Mouse (Mus musculus) gonadal fat pad, adult 2 months (tissue): ENCODE results near the gene Dnajb6. TPM values are rescaled to one million over a fixed set of nuclear protein-coding genes. Genes with fewer than 3 reads are reported as not detected.
A peak's percentile ranks its signal among the peaks of the same experiment; 100 is the strongest.
"Not testable (repeated sequence)": the region's sequence is repeated elsewhere in the genome, so short reads cannot be mapped to it uniquely, and the experiment has no call there.

ENCODE experiments used
- DNase-seq: peaks from one replicate; pipeline ENCODE4 v3.0.0-alpha.2; 2012; ENCODE audit warnings: low read depth
- polyA plus RNA-seq: library from polyadenylated mRNA; depleted of rRNA; stranded (reverse); fragments of >200 nt; gene quantifications from 2 replicates; pipeline ENCODE4 v1.2.3, GENCODE M21; 2012; rRNA removed

The Dnajb6 gene
- polyA plus RNA-seq: 21.2 and 40.0 TPM in 2 replicates

DNA sequence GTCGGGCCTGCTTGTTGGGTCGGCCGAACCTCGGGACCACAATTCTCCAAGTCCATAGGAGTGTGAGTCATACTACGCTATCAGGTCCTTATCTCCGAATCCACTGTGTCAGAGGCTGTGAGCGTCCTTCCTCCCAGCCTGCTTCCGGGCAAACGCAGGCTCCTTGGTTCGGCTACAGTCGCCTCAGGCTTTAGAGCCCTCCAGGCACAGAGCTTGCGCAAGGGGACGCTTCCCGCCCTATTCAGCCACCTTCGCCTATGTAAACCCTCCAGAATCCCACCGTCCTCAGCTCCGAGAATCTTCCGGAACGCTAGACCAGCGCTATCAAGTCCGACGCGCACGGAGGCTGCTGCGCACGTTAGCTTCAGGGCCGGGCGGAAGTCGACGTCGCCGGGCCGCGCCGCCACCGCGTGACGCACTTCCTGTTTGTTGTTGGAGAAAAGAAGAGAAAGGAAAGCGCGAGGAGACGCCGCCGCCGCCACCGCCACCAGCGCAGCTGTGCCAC is at the start of gene Dnajb6, which contains the start of gene Gm5129:
Gene Dnajb6, plus strand, starts transcription at position 132 of the 505 bp plus-strand sequence.
Gene Gm5129, minus strand, starts transcription at position 380 of the 505 bp plus-strand sequence.
- peak; percentile 51 for DNase-seq

DNA sequence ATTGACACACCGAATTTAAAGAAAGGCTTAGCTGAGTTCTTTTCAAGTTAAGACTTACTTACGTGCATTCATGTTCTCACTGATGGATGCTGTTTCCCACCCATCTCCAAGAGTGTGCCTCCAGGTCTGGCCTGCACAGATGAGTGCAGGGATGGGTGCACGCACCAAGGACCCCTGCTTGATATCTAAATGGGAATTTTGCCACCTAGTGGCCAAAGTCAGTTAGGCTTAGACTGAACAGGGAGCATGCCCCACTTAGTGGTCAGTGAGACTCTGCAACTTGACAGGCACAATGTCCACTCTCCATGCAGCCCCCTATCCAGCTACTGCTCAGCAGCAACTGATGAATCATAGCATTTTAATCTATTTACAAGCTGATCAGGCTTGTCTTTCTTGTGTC is 47.8 kb upstream of the Dnajb6 start:
- DNase-seq: no peak

DNA sequence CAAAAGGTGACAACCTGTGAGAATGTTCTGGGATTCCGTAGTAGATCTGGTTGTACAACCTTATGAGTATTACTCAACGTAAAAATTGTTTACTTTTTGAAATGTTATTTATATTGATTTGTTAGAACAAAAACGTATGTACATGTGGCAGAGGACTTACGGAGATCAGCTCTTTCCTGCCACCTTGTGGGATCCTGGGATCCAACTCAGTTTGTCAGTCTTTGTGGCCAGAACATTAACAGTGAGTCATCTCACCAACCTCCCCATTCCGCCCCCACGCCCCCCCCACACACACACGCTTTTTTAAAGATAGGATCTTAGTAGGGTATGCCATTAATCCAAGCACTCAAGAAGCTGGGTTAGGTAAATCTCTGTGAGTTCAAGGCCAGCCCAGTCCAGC is 47.1 kb upstream of the Dnajb6 start:
- no peak for DNase-seq

DNA sequence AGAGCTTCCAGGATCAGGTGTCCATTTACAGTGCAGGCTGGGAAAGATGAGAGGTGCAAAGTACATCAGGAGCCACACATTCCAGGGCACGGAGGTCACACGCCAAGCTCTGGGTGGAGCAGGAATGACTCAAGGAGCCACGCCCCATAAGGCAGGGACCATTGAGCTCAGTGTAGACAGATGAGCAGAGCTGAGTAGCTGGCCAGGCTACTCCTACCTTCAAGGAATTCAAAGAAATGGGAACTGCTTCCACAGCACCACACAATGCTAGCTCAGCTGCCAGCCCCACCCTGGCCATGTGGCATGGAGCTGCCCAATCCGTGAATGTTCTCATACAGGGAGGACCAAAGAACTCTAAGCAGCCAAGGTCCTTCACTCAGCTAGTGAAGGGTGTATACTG is 37.0 kb upstream of the Dnajb6 start:
- DNase-seq: no peak

DNA sequence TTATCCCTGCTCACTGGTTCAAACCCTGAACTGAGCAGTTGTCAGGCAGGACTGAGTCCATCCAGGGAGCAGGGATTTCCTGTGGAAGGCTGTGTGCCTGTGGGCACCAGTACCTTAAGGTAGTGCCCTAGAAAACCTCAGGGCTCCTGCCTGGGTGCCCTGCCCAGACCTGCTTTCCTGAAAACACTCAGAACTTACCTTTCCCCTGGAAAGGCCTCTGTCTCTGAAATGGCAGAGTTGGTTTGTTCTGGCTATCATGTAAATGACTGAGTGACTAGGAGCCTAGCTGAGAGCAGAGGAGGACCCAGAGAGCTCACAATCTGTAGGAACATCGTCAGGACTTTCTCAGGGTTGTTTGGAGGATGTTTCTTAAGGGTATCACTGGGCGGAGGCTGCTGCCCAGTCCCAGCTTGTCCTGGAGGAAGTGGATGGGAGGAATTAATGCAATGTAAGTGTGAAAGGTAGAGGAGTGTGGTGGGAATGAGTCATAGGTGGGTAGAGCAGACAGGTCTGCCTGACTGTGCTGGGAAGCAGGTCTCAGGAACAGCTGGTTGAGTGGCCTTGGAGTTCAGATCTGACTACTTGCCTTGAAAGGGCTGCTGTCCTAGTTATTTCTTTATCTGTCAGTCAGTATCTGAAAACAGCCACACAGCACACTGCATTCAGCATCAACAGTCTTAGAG is 35.8 kb upstream of the Dnajb6 start:
- DNase-seq: no peak

DNA sequence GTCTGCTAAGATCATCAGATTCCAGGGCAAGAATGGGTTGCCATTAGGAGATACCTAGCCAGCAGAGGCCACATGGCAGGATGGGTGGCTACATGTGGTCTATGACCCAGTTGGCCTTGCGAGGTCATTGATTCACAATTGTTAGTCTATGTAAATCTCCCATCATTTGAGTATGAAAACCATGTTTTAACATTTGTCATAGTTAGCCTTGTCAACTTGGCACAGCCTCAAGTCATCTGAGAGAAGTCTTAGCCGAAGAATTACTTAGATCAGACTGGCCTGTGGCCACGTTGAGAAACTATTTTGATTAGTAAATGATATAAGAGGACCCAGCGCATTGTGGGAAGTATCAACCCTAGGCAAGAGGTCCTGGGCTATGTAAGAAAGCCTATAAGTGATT is 28.2 kb upstream of the Dnajb6 start:
- no peak for DNase-seq

DNA sequence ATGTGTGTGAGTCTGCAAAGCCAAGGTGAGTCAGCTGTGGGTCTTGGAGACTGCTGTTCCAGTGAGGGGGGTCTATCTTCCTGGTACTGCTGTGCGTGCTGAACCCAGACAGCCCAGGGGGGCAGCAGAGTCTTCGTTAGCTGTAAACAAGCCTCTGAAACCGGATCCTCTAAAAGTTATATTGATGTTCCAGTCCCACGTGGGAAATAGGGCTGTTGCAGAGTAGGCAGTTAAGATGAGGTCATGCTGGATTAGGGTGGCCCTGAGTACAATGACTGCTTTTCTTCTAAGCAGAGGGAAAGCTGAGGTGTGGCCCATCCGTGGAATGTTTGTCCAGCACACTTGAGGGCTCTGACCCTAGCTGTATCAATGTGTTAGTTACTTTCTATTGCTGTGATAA is 27.2 kb upstream of the Dnajb6 start:
- DNase-seq: no peak

DNA sequence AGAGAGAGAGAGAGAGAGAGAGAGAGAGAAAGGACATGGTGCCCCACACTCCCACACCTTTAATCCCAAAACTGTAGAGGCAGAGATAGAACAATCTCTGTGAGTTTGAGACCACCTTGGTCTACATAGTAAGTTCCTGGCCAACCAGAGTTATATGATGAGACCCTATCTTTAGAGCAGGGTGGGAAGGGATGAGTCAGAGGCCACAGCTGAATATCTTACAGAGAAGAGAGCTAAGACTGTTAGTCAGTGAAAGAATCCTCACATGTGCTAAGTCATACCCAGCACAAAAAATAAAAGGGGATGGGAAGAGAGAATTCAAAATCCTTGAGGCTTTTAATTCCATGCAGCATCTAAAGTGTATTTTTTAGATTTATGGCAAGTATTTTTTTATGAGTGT is 23.9 kb upstream of the Dnajb6 start:
- DNase-seq: no peak

DNA sequence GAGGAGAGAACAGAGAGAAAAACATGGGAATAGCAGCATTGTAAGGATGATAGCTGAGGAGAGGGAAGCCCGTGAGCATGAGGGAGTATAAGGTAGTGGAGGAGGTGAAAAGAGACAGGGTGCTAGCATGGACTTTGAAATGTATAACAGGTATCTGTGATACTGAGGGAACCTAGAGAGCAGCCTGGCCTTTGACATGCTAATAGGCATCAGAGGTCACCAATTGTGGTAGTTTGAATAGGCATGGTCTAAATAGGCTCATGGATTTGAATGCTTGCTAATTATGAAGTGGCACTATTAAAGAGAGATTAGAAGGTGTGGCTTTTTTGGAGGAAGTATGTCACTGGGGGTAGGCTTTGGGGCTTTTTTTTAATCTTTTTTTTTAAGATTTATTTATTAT is 22.6 kb upstream of the Dnajb6 start:
- no peak for DNase-seq

DNA sequence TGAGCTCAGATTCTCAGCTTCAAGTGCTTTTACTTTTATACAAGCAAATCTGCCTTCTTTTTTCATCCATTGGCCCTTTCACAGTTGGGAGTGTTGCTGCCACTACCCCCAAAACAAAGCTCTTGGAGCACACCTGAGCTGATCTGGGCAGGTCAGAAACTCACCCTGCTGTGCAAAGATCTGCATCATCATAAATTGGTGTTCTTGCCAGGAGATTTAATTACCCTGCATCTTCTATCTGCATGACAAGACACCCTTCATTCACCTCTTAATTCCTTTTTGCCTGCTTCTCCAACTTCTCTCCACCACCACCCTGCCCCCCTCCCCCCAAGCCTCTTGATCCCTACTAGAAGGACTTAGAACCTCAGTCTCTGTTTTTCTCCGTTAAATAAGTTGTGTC is 14.3 kb upstream of the Dnajb6 start:
- DNase-seq: no peak

DNA sequence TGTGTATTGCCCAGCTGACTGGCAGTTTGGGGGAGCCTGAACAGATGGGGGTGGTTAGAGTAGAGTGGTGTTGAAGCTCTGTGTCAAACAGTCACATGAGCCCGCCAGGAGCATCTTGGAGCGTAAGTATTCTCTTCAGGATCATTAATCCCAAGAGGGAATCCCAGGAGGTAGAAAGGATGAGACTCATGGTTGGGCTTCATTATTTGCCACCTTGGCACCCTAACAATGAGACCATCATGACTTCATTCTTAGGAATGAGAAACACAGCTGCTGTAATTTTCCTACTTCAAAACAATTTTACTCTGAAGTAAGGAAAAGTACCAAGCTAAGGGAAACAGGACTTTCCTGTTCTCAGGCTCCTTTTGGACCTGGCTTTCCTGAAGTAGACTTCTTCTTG is 10.1 kb upstream of the Dnajb6 start:
- no peak for DNase-seq

DNA sequence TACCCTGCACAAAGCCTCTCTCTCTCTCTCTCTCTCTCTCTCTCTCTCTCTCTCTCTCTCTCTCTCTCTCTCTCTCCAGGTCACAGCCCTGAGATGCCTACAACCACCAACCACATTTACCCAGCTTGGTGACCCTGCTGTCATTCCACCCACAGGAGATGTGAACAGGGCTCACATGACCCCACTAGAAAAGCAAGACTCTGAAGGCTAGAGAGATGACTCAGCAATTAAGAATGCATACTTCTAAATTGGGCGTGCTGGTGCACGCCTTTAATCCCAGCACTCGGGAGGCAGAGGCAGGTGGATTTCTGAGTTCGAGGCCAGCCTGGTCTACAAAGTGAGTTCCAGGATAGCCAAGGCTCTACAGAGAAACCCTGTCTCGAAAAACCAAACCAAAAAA is 9.4 kb upstream of the Dnajb6 start:
- not testable (repeated sequence) for DNase-seq

DNA sequence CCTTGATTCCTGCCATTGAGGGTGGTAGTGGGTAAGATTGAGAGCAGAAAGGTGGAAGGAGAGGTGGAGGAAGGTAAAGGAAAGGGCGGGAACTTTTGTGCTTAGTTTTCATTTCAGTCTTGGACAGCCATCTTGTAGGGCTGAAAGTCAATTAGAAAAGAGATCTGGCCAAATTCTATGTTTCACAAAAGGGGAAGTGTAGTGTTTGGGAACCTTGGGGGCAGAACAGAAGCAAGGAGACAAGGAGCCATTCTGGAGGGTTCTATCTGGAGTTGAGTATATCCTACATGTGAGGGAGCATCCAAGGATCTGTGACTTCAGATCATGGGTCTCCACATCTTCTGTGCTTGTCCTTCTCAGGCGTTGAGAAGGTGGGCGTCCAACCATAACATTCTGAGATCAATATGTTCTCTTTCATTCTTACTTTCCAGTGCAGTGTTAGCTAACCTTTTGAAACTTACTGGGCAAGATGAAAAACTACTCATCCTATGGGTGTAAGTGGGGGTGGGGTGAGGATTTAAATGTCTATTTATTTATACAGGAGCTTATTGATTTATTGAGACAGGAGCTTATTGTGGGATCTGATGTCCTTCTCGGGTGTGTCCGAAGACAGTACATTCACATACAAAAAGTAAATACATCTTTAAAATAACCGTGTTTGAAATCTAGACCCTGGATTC is 517 bp upstream of the Dnajb6 start:
- DNase-seq: no peak

DNA sequence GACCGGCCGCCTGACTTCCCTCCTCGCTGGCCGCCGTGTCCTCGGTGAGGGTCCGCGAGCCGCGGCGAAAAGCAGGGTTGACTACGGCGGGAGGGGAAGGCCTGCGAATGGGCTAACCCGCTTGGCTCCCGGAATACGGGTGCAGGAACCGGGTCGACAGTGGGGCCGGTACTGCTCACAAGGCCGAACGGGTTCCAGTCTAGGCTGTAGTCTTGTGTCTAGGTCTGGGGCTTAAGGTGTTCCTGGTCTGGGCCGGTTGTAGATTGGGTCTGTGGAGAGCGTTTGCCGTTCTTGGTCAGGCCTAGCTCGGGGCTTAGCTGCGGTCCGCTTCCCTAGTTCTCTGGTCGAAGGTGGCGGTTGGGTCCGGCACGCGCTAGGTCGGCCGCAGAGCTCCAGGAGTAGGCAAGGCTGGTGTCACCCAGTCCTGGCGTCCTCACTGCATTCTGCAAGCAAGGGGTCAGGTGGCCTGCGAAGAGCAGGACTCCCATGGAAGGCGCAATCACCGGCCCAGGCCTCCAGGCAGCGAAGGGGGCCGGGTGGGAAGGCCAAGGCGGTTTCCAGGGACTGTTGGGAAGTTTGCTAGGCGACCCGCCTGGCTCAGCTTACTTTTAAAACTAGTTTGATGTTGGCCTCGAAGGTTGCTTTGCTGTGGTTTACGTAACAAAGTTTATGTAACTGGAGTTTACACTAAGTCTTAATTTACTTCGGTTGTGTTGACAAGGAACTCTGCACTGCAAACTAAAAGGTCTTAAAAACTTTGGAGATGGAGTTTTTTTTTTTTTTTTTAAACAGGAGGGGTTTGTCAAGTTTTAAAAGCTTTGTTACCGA is 799 bp downstream of the Dnajb6 start:
- DNase-seq: no peak

DNA sequence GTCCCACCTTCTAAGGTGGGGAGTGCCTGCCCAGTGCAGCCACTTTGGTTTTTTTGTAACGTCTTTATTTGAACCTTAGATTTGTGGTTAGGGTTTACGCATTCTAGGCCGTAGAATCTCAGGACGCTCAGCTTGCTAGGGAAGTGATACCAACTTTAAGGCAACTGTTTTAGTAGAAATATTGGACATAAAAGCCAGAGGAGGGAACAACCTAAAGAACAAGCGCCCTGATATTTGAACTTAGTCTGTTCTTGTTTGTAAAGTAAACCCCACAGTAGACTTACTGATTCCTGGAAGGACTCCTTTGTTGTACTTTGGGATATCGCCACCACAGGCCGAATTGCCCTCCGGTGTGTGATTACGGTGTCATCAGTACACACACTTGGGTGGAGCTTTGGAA is 1.5 kb downstream of the Dnajb6 start:
- no peak for DNase-seq

DNA sequence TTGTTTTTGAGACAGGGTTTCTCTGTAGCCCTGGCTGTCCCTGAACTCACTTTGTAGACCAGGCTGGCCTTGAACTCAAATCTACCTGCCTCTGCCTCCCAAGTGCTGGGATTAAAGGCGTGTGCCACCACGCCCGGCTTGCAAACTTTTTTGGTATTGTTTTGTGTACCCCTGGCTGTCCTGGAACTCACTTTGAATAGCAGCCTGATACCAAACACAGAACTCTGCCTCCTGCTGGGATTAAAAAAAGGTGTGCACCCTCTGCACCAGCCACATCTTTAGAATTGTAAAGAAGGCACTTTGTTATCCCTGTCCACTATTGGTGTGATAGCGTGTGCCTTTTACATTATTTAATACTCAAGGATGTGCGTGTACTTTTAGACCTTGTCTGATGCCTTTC is 2.0 kb downstream of the Dnajb6 start:
- no peak for DNase-seq

DNA sequence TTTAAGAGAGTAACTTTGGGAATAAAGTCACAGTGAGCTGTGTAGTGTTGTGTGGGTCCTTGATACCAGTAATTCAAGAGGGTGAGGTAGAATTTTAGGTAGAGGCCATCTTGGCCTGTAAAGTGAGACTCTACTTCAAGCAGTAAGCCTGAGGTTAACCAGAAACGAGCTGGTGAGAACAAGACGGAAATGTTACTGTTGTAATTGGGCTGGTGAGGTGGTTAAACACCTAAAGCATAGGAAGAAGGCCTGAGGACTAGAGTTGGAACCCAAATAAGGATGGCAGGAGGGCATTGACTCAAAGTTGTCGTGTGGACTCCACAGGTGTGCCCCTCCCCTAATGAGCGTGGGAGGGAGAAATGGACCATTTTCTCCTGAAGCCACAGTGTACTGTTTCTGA is 2.6 kb downstream of the Dnajb6 start:
- no peak for DNase-seq

DNA sequence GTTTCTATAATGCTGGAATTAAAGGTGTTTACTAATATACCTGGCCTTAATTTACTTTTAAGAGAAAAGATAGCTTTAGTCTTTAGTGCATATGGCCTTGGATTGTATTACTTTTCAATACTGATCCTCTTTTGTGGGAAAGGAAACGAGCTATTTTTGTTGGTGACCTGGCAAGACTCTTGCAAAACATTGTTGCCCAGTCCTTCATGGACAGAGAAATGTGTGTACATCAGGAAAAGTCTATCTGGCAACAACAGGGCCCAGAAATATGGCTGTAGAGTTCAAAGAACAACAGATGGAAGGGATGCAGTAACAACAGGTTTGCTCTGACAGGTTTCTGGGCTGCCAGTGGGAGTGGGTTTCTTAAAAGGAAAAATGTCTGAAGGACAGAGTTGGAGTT is 5.2 kb downstream of the Dnajb6 start:
- no peak for DNase-seq

DNA sequence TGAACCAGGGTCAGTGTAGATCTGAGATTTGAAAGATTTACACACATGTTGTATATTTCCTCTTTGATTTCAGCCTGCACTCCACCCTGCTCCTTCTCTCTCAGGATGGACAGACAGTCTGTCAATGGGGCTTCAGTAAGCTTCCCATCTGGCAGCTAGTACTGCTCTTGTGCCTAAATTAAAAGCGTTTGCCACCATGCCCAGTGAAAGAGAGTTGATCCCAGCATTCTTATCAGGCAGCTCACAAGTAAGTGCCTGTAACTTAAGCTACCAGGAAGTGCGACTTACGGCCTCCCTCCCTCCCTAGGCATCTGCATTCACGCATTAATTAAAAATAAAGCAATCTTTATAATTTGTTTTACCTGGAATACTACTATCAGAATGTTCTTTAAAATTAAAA is 5.6 kb downstream of the Dnajb6 start:
- DNase-seq: no peak

DNA sequence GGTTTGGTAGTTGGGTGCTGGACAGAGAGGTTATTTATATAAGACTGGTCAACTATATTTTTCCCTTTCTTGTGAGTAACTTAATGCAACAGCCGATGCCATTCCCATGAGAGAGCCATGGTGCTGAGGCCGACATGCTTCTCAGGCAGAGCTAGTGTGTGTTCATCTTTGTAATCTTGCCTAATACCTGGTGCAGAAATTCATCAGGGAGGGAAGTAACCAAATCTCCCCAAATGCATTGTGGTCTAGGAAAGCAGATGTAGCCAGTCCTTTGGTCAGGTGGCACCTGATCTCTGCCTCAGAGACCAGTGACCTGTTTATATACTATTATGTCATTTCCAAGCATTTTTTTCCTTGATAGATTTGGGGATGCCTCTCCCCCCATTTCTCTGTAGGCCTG is 12.2 kb downstream of the Dnajb6 start:
- no peak for DNase-seq

DNA sequence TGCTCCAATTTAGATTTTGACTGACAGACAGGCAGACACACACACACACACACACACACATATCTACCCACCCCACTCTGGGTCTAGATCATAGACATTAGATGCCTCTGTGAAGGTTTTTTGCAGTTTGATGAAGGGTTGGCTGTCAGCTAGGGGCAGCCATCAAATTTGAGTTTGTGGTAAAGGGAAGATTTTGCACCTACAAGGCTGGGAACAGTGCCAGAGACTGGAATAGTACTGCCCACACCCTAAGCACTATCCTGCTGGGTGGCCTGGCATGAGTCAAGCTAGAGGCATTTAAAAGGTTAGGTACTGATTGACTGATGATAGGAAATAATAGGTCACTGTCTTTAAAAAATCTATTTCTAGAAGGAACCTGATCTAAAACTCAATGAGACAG is 15.8 kb downstream of the Dnajb6 start:
- no peak for DNase-seq

DNA sequence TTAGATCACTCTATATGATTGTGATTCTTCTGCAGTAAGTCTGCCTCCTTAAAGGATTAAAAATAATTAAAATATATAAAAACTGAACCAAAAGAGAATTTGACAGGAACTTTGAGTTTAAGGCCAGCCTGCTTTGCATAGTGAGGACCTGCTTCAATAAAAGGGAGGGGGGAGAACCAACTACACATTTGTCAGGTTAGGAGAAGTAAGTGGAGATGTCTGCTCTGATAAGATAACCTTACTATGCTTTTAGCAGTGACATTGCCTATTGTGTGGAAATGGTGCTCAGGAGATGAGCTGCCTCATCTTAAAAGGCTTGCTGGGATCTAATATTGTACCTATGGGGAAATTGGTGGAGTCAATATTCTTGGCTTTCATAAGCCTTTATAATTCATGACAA is 17.4 kb downstream of the Dnajb6 start:
- DNase-seq: no peak

DNA sequence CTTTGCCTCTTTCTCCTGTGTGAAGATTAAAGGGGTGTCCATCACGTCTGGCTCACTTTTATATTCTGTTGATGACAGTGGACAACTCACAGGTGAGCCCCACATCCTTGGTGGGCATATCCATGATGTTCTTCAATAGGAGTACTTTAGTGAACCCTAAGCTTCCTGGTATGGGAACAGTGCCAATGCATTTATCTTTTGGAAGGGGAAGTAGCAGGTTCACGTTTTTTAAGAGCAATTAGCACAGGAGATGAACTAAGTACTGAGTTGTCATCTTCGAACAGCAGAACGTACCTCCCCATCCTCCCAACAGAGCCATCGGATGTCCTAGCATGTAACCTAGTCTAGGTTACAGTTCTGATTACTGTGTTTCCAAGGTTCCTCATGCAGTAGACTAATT is 23.8 kb downstream of the Dnajb6 start:
- no peak for DNase-seq
